Mouse (Mus musculus): ENCODE measurements around the gene Cckar.

Cckar gene

GRCm38 (mm10) chr5:53672352-53672751 lies 35.2 kb downstream of the Cckar start:
- DNase-seq (ENCODE audit: inconsistent ontology term): peak; percentile 36

GRCm38 (mm10) chr5:53671507-53671906 lies 36.0 kb downstream of the Cckar start:
- no peak for DNase-seq (ENCODE audit: inconsistent ontology term)

GRCm38 (mm10) chr5:53670321-53670938 lies 37.1 kb downstream of the Cckar start:
- DNase-seq (ENCODE audit: inconsistent ontology term): no peak

- DNase-seq (ENCODE audit: inconsistent ontology term): no peak
These were observed 39.5 kb downstream of the Cckar start for GRCm38 (mm10) chr5:53668021-53668420.

GRCm38 (mm10) chr5:53663665-53664064 lies 43.8 kb downstream of the Cckar start:
- DNase-seq (ENCODE audit: inconsistent ontology term): no peak

GRCm38 (mm10) chr5:53662413-53662812 lies 45.1 kb downstream of the Cckar start:
- no peak for DNase-seq (ENCODE audit: inconsistent ontology term)

GRCm38 (mm10) chr5:53661508-53661907 lies 46.0 kb downstream of the Cckar start:
- DNase-seq (ENCODE audit: inconsistent ontology term): no peak

- DNase-seq (ENCODE audit: inconsistent ontology term): peak; percentile 12
These were observed 49.6 kb downstream of the Cckar start for GRCm38 (mm10) chr5:53657925-53658324.

GRCm38 (mm10) chr5:53656596-53656995 lies 50.9 kb downstream of the Cckar start:
- DNase-seq (ENCODE audit: inconsistent ontology term): no peak

Measured in Muller cell, postnatal 12 days (primary cell).